Mouse (Mus musculus) forebrain, embryonic 11.5 days (tissue): Measurements from ENCODE around the gene Olfr1055. TPM values are rescaled to one million over a fixed set of nuclear protein-coding genes. Genes with fewer than 3 reads are reported as not detected.

Experiments used
- polyA plus RNA-seq: library from polyadenylated mRNA; unstranded; fragments of >200 nt; fragmentation: Nextera tagmentation; extraction: Ambion mirVana; gene quantifications from 2 replicates; pipeline ENCODE4 v1.2.1, GENCODE M21; 2014

Gene Olfr1055
- polyA plus RNA-seq, 1 experiment from 2014 or later: not detected

Other genes with a start within 250 kb of the Olfr1055 start
- gene Olfr1039, start 214.4 kb downstream of the Olfr1055 start, polyA plus RNA-seq: not detected in 2 replicates
- not detected in 2 replicates for gene Olfr1040, start 203.6 kb downstream of the Olfr1055 start, polyA plus RNA-seq
- gene Olfr1042, start 188.4 kb downstream of the Olfr1055 start, polyA plus RNA-seq: not detected in 2 replicates
- gene Olfr1043, start 182.8 kb downstream of the Olfr1055 start, polyA plus RNA-seq: not detected in 2 replicates
- gene Olfr1044, start 172.5 kb downstream of the Olfr1055 start, polyA plus RNA-seq: not detected in 2 replicates
- gene Olfr52, start 164.6 kb downstream of the Olfr1055 start, polyA plus RNA-seq: not detected in 2 replicates
- gene Olfr1045, start 147.3 kb downstream of the Olfr1055 start, polyA plus RNA-seq: not detected in 2 replicates
- not detected in 2 replicates for gene Olfr1046, start 131.0 kb downstream of the Olfr1055 start, polyA plus RNA-seq
- not detected in 2 replicates for gene Olfr1047, start 118.9 kb downstream of the Olfr1055 start, polyA plus RNA-seq
- not detected in 2 replicates for gene Olfr1048, start 110.0 kb downstream of the Olfr1055 start, polyA plus RNA-seq
- gene Olfr1049, start 92.0 kb downstream of the Olfr1055 start, polyA plus RNA-seq: not detected in 2 replicates
- not detected in 2 replicates for gene Olfr1051, start 71.2 kb downstream of the Olfr1055 start, polyA plus RNA-seq
- not detected in 2 replicates for gene Olfr1052, start 57.8 kb downstream of the Olfr1055 start, polyA plus RNA-seq
- gene Olfr1053, start 35.0 kb downstream of the Olfr1055 start, polyA plus RNA-seq: not detected in 2 replicates
- gene Olfr1054, start 14.9 kb downstream of the Olfr1055 start, polyA plus RNA-seq: not detected in 2 replicates
- not detected in 2 replicates for gene Olfr1056, start 12.2 kb upstream of the Olfr1055 start, polyA plus RNA-seq
- gene Olfr1057, start 28.1 kb upstream of the Olfr1055 start, polyA plus RNA-seq: not detected in 2 replicates
- gene Olfr1058, start 38.3 kb upstream of the Olfr1055 start, polyA plus RNA-seq: not detected in 2 replicates
- gene Olfr1061, start 63.8 kb upstream of the Olfr1055 start, polyA plus RNA-seq: not detected in 2 replicates
- gene Olfr1062, start 76.5 kb upstream of the Olfr1055 start, polyA plus RNA-seq: not detected in 2 replicates
- not detected in 2 replicates for gene Olfr1065, start 100.3 kb upstream of the Olfr1055 start, polyA plus RNA-seq
- gene Olfr1066, start 106.0 kb upstream of the Olfr1055 start, polyA plus RNA-seq: not detected in 2 replicates
- gene Olfr228, start 137.1 kb upstream of the Olfr1055 start, polyA plus RNA-seq: not detected in 2 replicates
- not detected in 2 replicates for gene Olfr1076, start 158.2 kb upstream of the Olfr1055 start, polyA plus RNA-seq
- gene Olfr1079, start 192.2 kb upstream of the Olfr1055 start, polyA plus RNA-seq: not detected in 2 replicates
- gene Olfr1080, start 208.0 kb upstream of the Olfr1055 start, polyA plus RNA-seq: not detected in 2 replicates
- not detected in 2 replicates for gene Olfr1082, start 248.7 kb upstream of the Olfr1055 start, polyA plus RNA-seq